Mouse (Mus musculus) layer of hippocampus, postnatal 10 days (tissue): ENCODE measurements around the gene Ctsg. TPM values are rescaled to one million over a fixed set of nuclear protein-coding genes. Genes with fewer than 3 reads are reported as not detected.
"Not testable (repeated sequence)": the region's sequence is repeated elsewhere in the genome, so short reads cannot be mapped to it uniquely, and the experiment has no call there.

Experiments used
- DNase-seq, 2 experiments: peaks; one replicate each; pipeline ENCODE4 v3.0.0; 2021; ENCODE audit warnings: low spot score in 2 of 2
- long read RNA-seq: library from polyadenylated mRNA; stranded (forward); transcript quantifications from one replicate; pipeline ENCODE4 v2.0.0, GENCODE M21; 2023
- total RNA-seq, 2 experiments: library from RNA; stranded (reverse); gene quantifications; 2 replicates each; pipeline ENCODE4 v1.2.3; 2021

Gene Ctsg
- not detected for total RNA-seq
- long read RNA-seq = 0 reads

GRCm38 (mm10) chr14:56102386-56102785 is at the start of gene Ctsg:
Gene Ctsg, minus strand, starts transcription at chr14:56102574.
- peak in 1 of 2 experiments; percentile 4 for DNase-seq

- DNase-seq = not testable (repeated sequence)
These were observed 31.3 kb upstream of the Ctsg start for GRCm38 (mm10) chr14:56133675-56134074.

GRCm38 (mm10) chr14:56132508-56132907 is 30.1 kb upstream of the Ctsg start, which contains the start of gene Gzmd:
Gene Gzmd, minus strand, starts transcription at chr14:56132608.
- not testable (repeated sequence) for DNase-seq

- DNase-seq = no peak
These were observed 26.0 kb upstream of the Ctsg start for GRCm38 (mm10) chr14:56128341-56128740.

GRCm38 (mm10) chr14:56123516-56123915 is 21.1 kb upstream of the Ctsg start:
- no peak for DNase-seq

- DNase-seq = no peak
These were observed 18.2 kb upstream of the Ctsg start, which contains the start of gene Gzme for GRCm38 (mm10) chr14:56120525-56120924. Gene Gzme, minus strand, starts transcription at chr14:56120625.

- not testable (repeated sequence) for DNase-seq
These were observed 13.3 kb upstream of the Ctsg start for GRCm38 (mm10) chr14:56115531-56116310.

- DNase-seq = peak in 1 of 2 experiments; percentile 15
These were observed 3.2 kb upstream of the Ctsg start for GRCm38 (mm10) chr14:56105447-56106180.

GRCm38 (mm10) chr14:56105016-56105415 is 2.6 kb upstream of the Ctsg start:
- peak in 1 of 2 experiments; percentile 6 for DNase-seq

- peak in 1 of 2 experiments; percentile 5 for DNase-seq
These were observed 1.1 kb upstream of the Ctsg start for GRCm38 (mm10) chr14:56103452-56103851.

- no peak for DNase-seq
These were observed 3.4 kb downstream of the Ctsg start for GRCm38 (mm10) chr14:56098940-56099339.

- DNase-seq = peak in 1 of 2 experiments; percentile 1
These were observed 4.8 kb downstream of the Ctsg start for GRCm38 (mm10) chr14:56097597-56097996.

- DNase-seq = no peak
These were observed 9.0 kb downstream of the Ctsg start for GRCm38 (mm10) chr14:56093353-56093752.

- no peak for DNase-seq
These were observed 15.7 kb downstream of the Ctsg start for GRCm38 (mm10) chr14:56086711-56087110.

- no peak for DNase-seq
These were observed 17.2 kb downstream of the Ctsg start, which contains the start of gene Mcpt8 for GRCm38 (mm10) chr14:56085167-56085566. Gene Mcpt8, minus strand, starts transcription at chr14:56085273.

GRCm38 (mm10) chr14:56082016-56082415 is 20.4 kb downstream of the Ctsg start:
- no peak for DNase-seq

GRCm38 (mm10) chr14:56062213-56062612 is 40.2 kb downstream of the Ctsg start, which contains the start of gene Mcpt4:
Gene Mcpt4, minus strand, starts transcription at chr14:56062313.
- not testable (repeated sequence) for DNase-seq

- DNase-seq = no peak
These were observed 44.7 kb downstream of the Ctsg start for GRCm38 (mm10) chr14:56057722-56058121.

GRCm38 (mm10) chr14:56055408-56055807 is 47.0 kb downstream of the Ctsg start:
- no peak for DNase-seq
